Mouse (Mus musculus): Measurements from ENCODE around the gene Gm4924. TPM values are rescaled to one million over a fixed set of nuclear protein-coding genes. Genes with fewer than 3 reads are reported as not detected.
A peak's percentile ranks its signal among the peaks of the same experiment; 100 is the strongest.

Gene Gm4924
- total and polyA plus RNA-seq, 3 experiments = 4.0 to 5.4 TPM; not detected in 1

- TF ChIP-seq USF2 (IDR thresholded peaks at IDR 0.05; ENCODE audit: borderline replicate concordance in 1 of 2, insufficient read depth in 1 of 2, low read depth in 1 of 2, low read length in 2 of 2) = no peak
- no peak for TF ChIP-seq SMC3 (IDR thresholded peaks at IDR 0.05; ENCODE audit: low read depth, low read length)
- TF ChIP-seq ZNF384 (IDR thresholded peaks at IDR 0.05; ENCODE audit: low read depth, low read length) = no peak
- TF ChIP-seq GATA1 (IDR thresholded peaks at IDR 0.05; ENCODE audit: low read depth, low read length) = no peak
- peak; percentile 51 for TF ChIP-seq MXI1 (IDR thresholded peaks at IDR 0.05; ENCODE audit: low read depth, low read length)
Observed at GRCm38 (mm10) chr10:82354083-82355010, at the start of gene Gm4924 (continued).

- Histone ChIP-seq H3K36me3 (ENCODE audit: control insufficient read depth in 1 of 2, insufficient read depth in 2 of 2, low read length in 2 of 2) (no peaks in the 10 kb centered on the region), H3K9me3 (replicated peaks; ENCODE audit: insufficient read depth, low read length) (no peaks in the 10 kb centered on the region), H3K4me1 (ENCODE audit: control insufficient read depth in 1 of 2, insufficient read depth in 2 of 2, low read length in 2 of 2) (no peaks in the 10 kb centered on the region), H3K79me2 (ENCODE audit: control insufficient read depth, insufficient read depth, low read length, poor library complexity) (no peaks in the 10 kb centered on the region), H3K9ac (ENCODE audit: control insufficient read depth, low read depth, low read length, poor library complexity, severe bottlenecking) (no peak within 1 kb of the TSS), H3K4me3 (ENCODE audit: control insufficient read depth in 1 of 2, insufficient read depth in 1 of 2, low read depth in 2 of 2, low read length in 2 of 2) (no peak within 1 kb of the TSS), H3K27ac (ENCODE audit: control insufficient read depth, low read depth, low read length) (no peak within 1 kb of the TSS), H3K27me3 (ENCODE audit: control insufficient read depth in 1 of 2, insufficient read depth in 2 of 2, low read length in 2 of 2) (no peaks in the 10 kb centered on the region)
- TF ChIP-seq POLR2AphosphoS2 (IDR thresholded peaks at IDR 0.05; ENCODE audit: low read length) = no peak
- no peak for TF ChIP-seq RAD21 (IDR thresholded peaks at IDR 0.05; ENCODE audit: low read depth, low read length)
- TF ChIP-seq NRF1 (IDR thresholded peaks at IDR 0.05; ENCODE audit: insufficient read depth, low read depth, low read length, poor library complexity, severe bottlenecking) = no peak
- no peak for TF ChIP-seq USF1 (IDR thresholded peaks at IDR 0.05; ENCODE audit: low read depth, low read length)
- no peak for TF ChIP-seq ETS1 (IDR thresholded peaks at IDR 0.05; ENCODE audit: low read depth, low read length)
- TF ChIP-seq ZNF384 (IDR thresholded peaks at IDR 0.05; ENCODE audit: low read depth, low read length) = no peak
- no peak for TF ChIP-seq HCFC1 (IDR thresholded peaks at IDR 0.05; ENCODE audit: low read depth, low read length)
- TF ChIP-seq MXI1 (IDR thresholded peaks at IDR 0.05; ENCODE audit: low read depth, low read length) = no peak
- TF ChIP-seq ZMIZ1 (IDR thresholded peaks at IDR 0.05; ENCODE audit: low read depth, low read length) = no peak
- TF ChIP-seq MAZ (IDR thresholded peaks at IDR 0.05; ENCODE audit: low read depth, low read length) = no peak
- no peak for TF ChIP-seq ZC3H11A (IDR thresholded peaks at IDR 0.05; ENCODE audit: low read depth, low read length)
- no peak for TF ChIP-seq ELF1 (IDR thresholded peaks at IDR 0.05; ENCODE audit: low read depth, low read length)
- TF ChIP-seq GATA1 (IDR thresholded peaks at IDR 0.05; ENCODE audit: low read depth, low read length) = no peak
- TF ChIP-seq MYB (IDR thresholded peaks at IDR 0.05; ENCODE audit: low read depth, low read length) = no peak
- TF ChIP-seq RCOR1 (IDR thresholded peaks at IDR 0.05; ENCODE audit: low read depth, low read length) = no peak
- TF ChIP-seq CHD2 (IDR thresholded peaks at IDR 0.05; ENCODE audit: low read length) = no peak
- no peak for TF ChIP-seq CHD1 (IDR thresholded peaks at IDR 0.05; ENCODE audit: low read depth, low read length)
- TF ChIP-seq MAFK (IDR thresholded peaks at IDR 0.05; ENCODE audit: borderline replicate concordance, low read depth, low read length) = no peak
- TF ChIP-seq USF2 (IDR thresholded peaks at IDR 0.05; ENCODE audit: borderline replicate concordance in 1 of 2, insufficient read depth in 1 of 2, low read depth in 1 of 2, low read length in 2 of 2) = no peak
- no peak for TF ChIP-seq ZKSCAN1 (IDR thresholded peaks at IDR 0.05; ENCODE audit: low read depth, low read length)
- DNase-seq (ENCODE audit: low read depth, low spot score) = no peak
Observed at GRCm38 (mm10) chr10:82316482-82316881, 37.6 kb upstream of the Gm4924 start, which contains the start of gene 4932415D10Rik. Gene 4932415D10Rik, minus strand, starts transcription at chr10:82316582.
